Mouse (Mus musculus): ENCODE measurements around the gene Scoc. TPM values are rescaled to one million over a fixed set of nuclear protein-coding genes. Genes with fewer than 3 reads are reported as not detected.

Scoc gene
- polyA plus RNA-seq (2012; rRNA removed) = 9.7 and 12.6 TPM in 2 replicates

DNA sequence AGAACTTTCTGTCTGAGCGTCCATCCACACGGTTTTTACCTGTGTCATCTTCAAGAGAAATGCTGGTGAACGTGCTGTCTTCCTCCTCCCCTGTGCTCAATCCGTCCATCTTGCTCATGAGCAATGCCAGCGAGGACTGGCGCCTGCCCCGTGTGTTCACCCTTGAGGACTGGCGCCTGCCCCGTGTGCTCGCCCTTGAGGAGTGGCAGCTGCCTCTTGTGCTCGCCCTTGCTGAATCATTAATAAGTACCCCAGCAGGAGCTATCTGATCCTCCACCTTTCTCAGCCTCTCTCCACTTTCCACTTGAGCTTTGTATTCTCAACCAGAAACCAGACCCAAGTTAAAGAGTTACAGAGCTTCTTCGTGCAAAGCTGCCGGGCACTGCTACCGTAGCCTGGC lies at the start of gene Scoc:
Gene Scoc (minus strand): TSS at position 170 of the 400 bp plus-strand sequence.
- WGBS = 64% methylated on average over 14 of the region's 14 CpGs

DNA sequence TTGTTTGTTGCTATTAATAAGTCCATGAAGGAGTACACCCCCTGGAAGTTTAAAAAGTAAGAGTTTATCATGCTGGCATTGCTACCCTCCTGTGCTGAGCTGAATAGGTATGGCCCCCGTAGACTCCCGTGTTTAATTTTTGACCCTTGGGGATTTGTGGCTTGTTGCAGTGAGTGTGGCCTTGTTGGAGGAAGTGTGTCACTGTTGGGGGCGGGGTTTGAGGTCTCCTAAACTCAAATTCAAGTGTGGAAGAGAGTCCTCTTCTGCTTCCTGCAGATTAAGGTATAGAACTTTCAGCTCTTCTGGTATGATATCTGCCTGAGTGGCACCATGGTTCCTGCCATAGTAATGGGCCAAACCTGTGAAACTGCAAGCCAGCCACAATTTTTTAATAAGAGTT lies 1.4 kb upstream of the Scoc start:
- 67% methylated on average over 3 of the region's 3 CpGs for WGBS
- TF ChIP-seq POLR2A (IDR thresholded peaks at IDR 0.05; ENCODE audit: borderline replicate concordance, extremely low read depth, low read depth, low read length) (no peak), CTCF (IDR thresholded peaks at IDR 0.05; ENCODE audit: insufficient read depth, low read length) (no peak)
- no peak for DNase-seq
- no peak overlapping the region for H3K4me3 ChIP-seq (replicated peaks; ENCODE audit: extremely low read depth, low read depth, low read length)
- H3K4me1 ChIP-seq (ENCODE audit: control insufficient read depth, insufficient read depth, low read length) = no peaks in the 10 kb centered on the region

More for the DNA sequence above, at the start of gene Scoc:
- H3K4me3 ChIP-seq (replicated peaks; ENCODE audit: extremely low read depth, low read depth, low read length) = no peak within 1 kb of the TSS
- TF ChIP-seq CTCF (IDR thresholded peaks at IDR 0.05; ENCODE audit: insufficient read depth, low read length) (no peak), POLR2A (IDR thresholded peaks at IDR 0.05; ENCODE audit: borderline replicate concordance, extremely low read depth, low read depth, low read length) (no peak)
- DNase-seq = no peak
- H3K4me1 ChIP-seq (ENCODE audit: control insufficient read depth, insufficient read depth, low read length) = no peaks in the 10 kb centered on the region

DNA sequence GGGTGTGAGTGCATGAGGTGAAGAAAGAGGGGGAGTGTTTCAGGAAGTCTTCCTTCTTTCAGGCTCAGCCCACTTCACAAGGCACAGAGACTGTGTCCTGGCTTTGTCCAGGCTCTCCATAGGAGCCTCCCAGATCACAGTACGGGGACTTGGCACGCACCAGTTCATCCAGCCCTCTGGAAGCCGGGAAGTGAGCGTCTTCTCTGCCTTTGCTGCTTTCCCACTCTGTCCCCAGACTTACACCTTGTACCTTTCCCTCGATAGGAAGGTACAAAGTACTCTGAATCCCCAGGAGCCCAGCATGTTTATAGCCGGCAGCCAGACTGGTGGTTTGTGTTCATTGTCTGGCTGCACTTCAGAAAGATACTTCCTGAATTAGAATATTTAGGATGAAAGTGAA lies 1.1 kb downstream of the Scoc start:
- DNase-seq = no peak
- Histone ChIP-seq H3K4me1 (ENCODE audit: control insufficient read depth, insufficient read depth, low read length) (no peaks in the 10 kb centered on the region), H3K4me3 (replicated peaks; ENCODE audit: extremely low read depth, low read depth, low read length) (no peak overlapping the region)
- 49% methylated on average over 6 of the region's 6 CpGs for WGBS
- TF ChIP-seq POLR2A (IDR thresholded peaks at IDR 0.05; ENCODE audit: borderline replicate concordance, extremely low read depth, low read depth, low read length) (no peak), CTCF (IDR thresholded peaks at IDR 0.05; ENCODE audit: insufficient read depth, low read length) (no peak)

DNA sequence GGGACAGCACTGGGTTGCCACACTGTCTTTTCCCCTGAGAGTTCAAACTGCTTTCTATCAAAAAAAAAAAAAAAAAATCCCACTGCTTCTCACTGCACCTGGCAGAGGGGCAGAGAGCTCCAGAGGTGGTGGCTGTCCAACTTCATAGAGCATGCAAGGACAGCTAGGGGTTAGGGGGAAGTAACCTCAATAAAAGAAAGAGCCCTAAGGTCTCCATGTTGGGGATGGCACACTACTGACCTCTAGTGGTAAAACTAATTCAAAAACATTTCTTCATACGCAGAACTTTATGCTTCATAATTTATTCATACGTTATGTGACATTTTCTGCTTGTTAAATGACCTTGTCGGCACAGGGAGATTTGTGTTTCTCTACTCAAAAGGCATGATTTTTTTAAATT lies 7.1 kb downstream of the Scoc start:
- H3K4me3 ChIP-seq (replicated peaks; ENCODE audit: extremely low read depth, low read depth, low read length) = no peak overlapping the region
- DNase-seq = no peak
- TF ChIP-seq POLR2A (IDR thresholded peaks at IDR 0.05; ENCODE audit: borderline replicate concordance, extremely low read depth, low read depth, low read length) (no peak), CTCF (IDR thresholded peaks at IDR 0.05; ENCODE audit: insufficient read depth, low read length) (peak; percentile 34; the same call in 1 of the 2 replicates)
- WGBS = 11% methylated on average over 3 of the region's 3 CpGs
- H3K4me1 ChIP-seq (ENCODE audit: control insufficient read depth, insufficient read depth, low read length) = no peaks in the 10 kb centered on the region

DNA sequence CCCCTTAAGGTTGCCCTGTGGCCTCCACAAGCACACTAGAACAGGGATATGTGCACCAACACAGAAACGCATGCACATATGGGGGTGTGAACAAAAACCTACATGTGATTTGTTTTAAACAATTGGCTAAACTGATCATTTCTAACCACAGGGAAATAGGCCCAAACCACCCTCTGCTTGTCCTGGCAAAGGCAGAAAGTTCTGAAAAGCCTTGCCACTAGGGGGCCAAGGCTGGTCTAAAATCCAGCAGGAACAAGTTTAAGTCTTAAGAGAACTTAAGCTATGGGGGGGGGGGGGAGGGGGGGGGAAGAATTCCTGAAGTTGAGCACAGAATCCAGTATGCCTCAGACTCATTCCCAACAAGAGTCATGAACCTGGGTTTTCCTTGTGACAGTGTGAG lies 8.2 kb downstream of the Scoc start:
- Histone ChIP-seq H3K4me3 (replicated peaks; ENCODE audit: extremely low read depth, low read depth, low read length) (no peak overlapping the region), H3K4me1 (ENCODE audit: control insufficient read depth, insufficient read depth, low read length) (no peaks in the 10 kb centered on the region)
- WGBS = 75% methylated on average over 1 of the region's 1 CpGs
- DNase-seq = no peak
- TF ChIP-seq CTCF (IDR thresholded peaks at IDR 0.05; ENCODE audit: insufficient read depth, low read length) (peak; percentile 31; the same call in 1 of the 2 replicates), POLR2A (IDR thresholded peaks at IDR 0.05; ENCODE audit: borderline replicate concordance, extremely low read depth, low read depth, low read length) (no peak)

DNA sequence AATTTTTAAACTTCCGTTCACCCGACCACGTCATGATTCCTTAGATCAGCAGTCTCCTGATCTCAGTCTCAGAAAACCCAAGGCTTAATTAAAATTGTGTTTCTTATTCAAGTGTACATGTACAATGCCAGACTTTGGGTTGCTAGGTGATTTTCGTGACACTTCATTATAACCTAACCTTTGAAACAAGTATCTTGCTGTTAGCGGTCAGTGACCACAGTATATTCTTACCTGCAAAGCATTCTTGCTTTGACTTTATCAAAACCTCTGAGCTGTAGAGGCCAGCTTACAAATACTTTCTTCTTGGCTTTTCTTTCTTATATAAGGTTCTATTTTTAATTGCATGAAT lies 15.2 kb downstream of the Scoc start:
- 32% methylated on average over 5 of the region's 5 CpGs for WGBS
- H3K4me3 ChIP-seq (replicated peaks; ENCODE audit: extremely low read depth, low read depth, low read length) = no peak overlapping the region

DNA sequence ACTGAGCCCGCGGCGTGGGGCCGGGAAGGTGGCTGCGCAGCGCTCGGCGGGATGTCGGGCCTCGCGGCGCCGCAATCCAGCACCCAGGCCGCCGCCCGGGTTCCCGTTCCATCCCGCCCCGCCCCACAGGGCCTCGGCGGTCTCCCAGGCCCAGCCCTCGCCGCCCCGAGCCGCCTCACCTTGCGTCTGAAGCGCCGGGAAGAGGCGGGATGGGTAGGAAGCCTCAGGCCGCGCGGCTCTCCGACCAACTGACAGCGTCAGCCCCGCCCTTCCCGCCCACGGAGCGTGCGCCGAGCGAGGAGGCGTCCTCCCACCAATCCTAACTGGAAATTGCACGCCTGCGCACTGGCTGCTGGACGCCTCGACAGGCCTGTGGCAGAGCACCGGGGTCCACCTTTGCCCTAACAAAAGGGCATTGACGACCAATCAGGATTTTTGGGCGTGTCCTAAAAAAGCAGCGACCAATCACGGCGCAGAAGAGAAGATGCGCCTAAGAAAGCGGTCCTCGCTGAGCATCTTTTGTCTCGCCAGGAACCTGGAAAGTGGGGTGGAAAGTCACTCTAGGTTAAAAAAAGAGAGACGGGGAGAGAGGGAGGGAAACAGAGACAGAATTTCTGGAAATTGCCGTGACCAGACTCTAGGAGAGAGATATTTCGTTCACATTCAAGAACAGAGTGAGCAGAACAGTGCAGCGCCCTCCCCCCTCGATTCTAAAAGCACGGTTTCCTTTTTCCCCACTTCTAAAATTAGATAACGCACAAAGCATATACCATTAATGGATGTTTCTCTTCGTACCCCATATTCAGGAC lies 15.7 kb downstream of the Scoc start:
- H3K4me3 ChIP-seq (replicated peaks; ENCODE audit: extremely low read depth, low read depth, low read length) = peak overlapping the region; percentile 90
- TF ChIP-seq CTCF (IDR thresholded peaks at IDR 0.05; ENCODE audit: insufficient read depth, low read length) = no peak
- TF ChIP-seq POLR2A (IDR thresholded peaks at IDR 0.05; ENCODE audit: borderline replicate concordance, extremely low read depth, low read depth, low read length) = no peak; the same call in 1 of the 2 replicates
- WGBS = under 1% methylated on average over 64 of the region's 64 CpGs
- DNase-seq = peak; percentile 93
- H3K4me1 ChIP-seq (ENCODE audit: control insufficient read depth, insufficient read depth, low read length) = no peaks in the 10 kb centered on the region; the same call in 1 of the 2 replicates

More for the DNA sequence above, 15.2 kb downstream of the Scoc start:
- no peaks in the 10 kb centered on the region; the same call in 1 of the 2 replicates for H3K4me1 ChIP-seq (ENCODE audit: control insufficient read depth, insufficient read depth, low read length)
- DNase-seq = no peak
- TF ChIP-seq POLR2A (IDR thresholded peaks at IDR 0.05; ENCODE audit: borderline replicate concordance, extremely low read depth, low read depth, low read length) = no peak
- TF ChIP-seq CTCF (IDR thresholded peaks at IDR 0.05; ENCODE audit: insufficient read depth, low read length) = no peak

DNA sequence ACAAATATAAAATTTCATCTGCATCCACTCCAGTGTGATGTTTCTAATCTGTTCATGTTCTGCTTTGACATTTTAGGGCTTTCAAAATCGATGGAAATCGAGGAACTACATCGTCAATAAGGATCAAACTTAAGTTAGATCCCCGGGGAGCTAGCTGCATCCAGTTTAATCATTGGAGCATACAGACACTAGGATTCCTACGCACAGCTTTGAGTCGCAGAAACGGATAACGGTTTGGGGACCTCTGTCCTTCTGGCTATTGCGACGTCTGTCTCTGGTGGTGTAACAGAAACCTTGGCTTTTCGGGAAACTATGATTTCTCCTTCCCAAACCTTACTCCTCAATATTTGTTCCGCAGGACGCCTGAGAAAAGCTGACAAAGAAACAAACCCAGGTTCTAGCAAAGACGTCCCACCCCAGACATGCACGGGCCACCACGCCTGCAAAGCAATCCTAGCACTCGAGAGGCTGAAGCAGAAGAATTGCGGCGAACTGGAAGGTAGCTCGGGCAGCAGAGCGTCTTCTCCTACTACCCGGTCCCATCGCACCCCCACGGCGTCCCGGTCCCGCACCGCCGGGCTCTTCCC lies 16.4 kb downstream of the Scoc start:
- DNase-seq = no peak
- Histone ChIP-seq H3K4me1 (ENCODE audit: control insufficient read depth, insufficient read depth, low read length) (no peaks in the 10 kb centered on the region; the same call in 1 of the 2 replicates), H3K4me3 (replicated peaks; ENCODE audit: extremely low read depth, low read depth, low read length) (peak overlapping the region; percentile 90)
- WGBS = 2% methylated on average over 29 of the region's 29 CpGs
- TF ChIP-seq CTCF (IDR thresholded peaks at IDR 0.05; ENCODE audit: insufficient read depth, low read length) (no peak), POLR2A (IDR thresholded peaks at IDR 0.05; ENCODE audit: borderline replicate concordance, extremely low read depth, low read depth, low read length) (no peak)

DNA sequence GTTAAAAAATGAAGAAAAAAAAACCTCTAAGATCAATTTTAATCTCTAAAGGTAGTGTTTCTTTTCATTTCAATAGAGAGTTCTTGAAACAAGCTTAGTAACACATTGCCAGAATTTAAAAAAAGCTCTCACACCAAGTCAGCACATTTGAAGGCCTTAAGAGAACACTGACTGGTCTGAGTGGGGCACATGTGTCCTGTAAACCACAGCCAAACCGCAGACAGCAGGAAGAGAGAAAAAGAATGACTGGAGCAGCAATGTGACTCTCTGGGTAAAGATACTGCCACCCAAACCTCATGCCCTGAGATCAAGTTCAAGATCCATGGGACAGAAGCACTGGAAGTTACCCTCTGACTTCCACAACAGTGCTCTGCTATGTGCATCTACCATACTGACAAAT lies 21.1 kb downstream of the Scoc start:
- 55% methylated on average over 1 of the region's 1 CpGs for WGBS
- no peak for TF ChIP-seq CTCF (IDR thresholded peaks at IDR 0.05; ENCODE audit: insufficient read depth, low read length)
- no peak for TF ChIP-seq POLR2A (IDR thresholded peaks at IDR 0.05; ENCODE audit: borderline replicate concordance, extremely low read depth, low read depth, low read length)
- DNase-seq = no peak
- Histone ChIP-seq H3K4me3 (replicated peaks; ENCODE audit: extremely low read depth, low read depth, low read length) (no peak overlapping the region), H3K4me1 (ENCODE audit: control insufficient read depth, insufficient read depth, low read length) (no peaks in the 10 kb centered on the region; the same call in 1 of the 2 replicates)

All from lung, adult 2 months (tissue).